In genomic region chr2:169753432-169753831, GRCm38 (mm10) we compare ENCODE assay signal across 30 mouse cellular contexts.
DNase-seq lines count a peak whose midpoint lies in the region; ATAC-seq lines count a peak whose summit lies in the region.
"Had no signal": no experiment of that assay in that cellular context is flagged by ENCODE, and none has a peak within 500 bp of the region (broad histone marks: within the 10 kb centered on the region; RNA-seq: fewer than 3 reads in every experiment).

No protein-coding gene starts in this region.

- H3K27ac ChIP-seq in forebrain, embryonic 15.5 days (replicated peaks): no peak overlapping the region
- H3K27ac ChIP-seq: embryonic facial prominence, embryonic 13.5 days; forebrain, embryonic 12.5 days; hindbrain, embryonic 10.5 days; hindbrain, postnatal 0 days; kidney, embryonic 15.5 days; limb, embryonic 12.5 days; midbrain, embryonic 13.5 days had no signal

- H3K36me3 ChIP-seq in forebrain, embryonic 15.5 days: no peaks in the 10 kb centered on the region
- H3K36me3 ChIP-seq: embryonic facial prominence, embryonic 13.5 days; forebrain, embryonic 12.5 days; heart, embryonic 12.5 days; hindbrain, embryonic 10.5 days; kidney, embryonic 15.5 days; limb, embryonic 12.5 days; midbrain, embryonic 13.5 days had no signal

- H3K4me3 ChIP-seq in forebrain, embryonic 15.5 days: no peak overlapping the region
- H3K4me3 ChIP-seq: embryonic facial prominence, embryonic 13.5 days; erythroblast, embryonic 14.5 days; forebrain, embryonic 12.5 days; heart, embryonic 12.5 days; hindbrain, embryonic 10.5 days; kidney, embryonic 15.5 days; limb, embryonic 12.5 days; megakaryocyte, embryonic 14.5 days; midbrain, embryonic 13.5 days had no signal

- 84% methylated on average over 9 of the region's 9 CpGs for WGBS in forebrain, embryonic 15.5 days

- no peak overlapping the region for H3K4me2 ChIP-seq in forebrain, embryonic 15.5 days (replicated peaks)
- H3K4me2 ChIP-seq: embryonic facial prominence, embryonic 13.5 days; forebrain, embryonic 12.5 days; heart, embryonic 12.5 days; kidney, embryonic 15.5 days; limb, embryonic 12.5 days; midbrain, embryonic 13.5 days had no signal

- peak; percentile 17 for DNase-seq in testis, postnatal 14 days (ENCODE audit: low spot score)
- DNase-seq in testis, postnatal 10 days (ENCODE audit: low spot score): no peak
- peak; percentile 82 for DNase-seq in R1 (ENCODE audit: low read depth, low spot score)
- DNase-seq in urinary bladder, postnatal 25 days (ENCODE audit: low spot score): no peak
- DNase-seq: adrenal gland, adult 8-10 months; B cell, adult 2 months; cerebellum, adult 18-20 months; cerebellum, postnatal 25 days; embryo, embryonic 11 days; heart, postnatal 10 days; kidney, postnatal 36 days; layer of hippocampus, postnatal 36 days; lung, adult 18-20 months; lung, postnatal 10 days; right cerebral cortex, postnatal 14 days; spleen, adult 18-20 months had no signal

- no peaks in the 10 kb centered on the region for H3K27me3 ChIP-seq in forebrain, embryonic 15.5 days
- H3K27me3 ChIP-seq: embryonic facial prominence, embryonic 13.5 days; forebrain, embryonic 12.5 days; heart, embryonic 12.5 days; kidney, embryonic 15.5 days; limb, embryonic 12.5 days; megakaryocyte, embryonic 14.5 days; midbrain, embryonic 13.5 days had no signal

- H3K4me1 ChIP-seq in forebrain, embryonic 15.5 days: peaks cover 22% of the 10 kb centered on the region
- H3K4me1 ChIP-seq: megakaryocyte, embryonic 14.5 days had no signal

- H3K9me3 ChIP-seq in forebrain, embryonic 15.5 days: no peaks in the 10 kb centered on the region
- H3K9me3 ChIP-seq: embryonic facial prominence, embryonic 13.5 days; forebrain, embryonic 12.5 days; heart, embryonic 12.5 days; hindbrain, embryonic 10.5 days; kidney, embryonic 15.5 days; limb, embryonic 12.5 days; midbrain, embryonic 13.5 days had no signal

- peak; percentile 50 for ATAC-seq in granulocyte monocyte progenitor cell, adult 5-6 weeks (replicated peaks; ENCODE audit: poor library complexity, severe bottlenecking)
- ATAC-seq in megakaryocyte, adult 5-6 weeks (ENCODE audit: poor library complexity, severe bottlenecking): peak; percentile 88
- ATAC-seq in forebrain, embryonic 15.5 days (replicated peaks): no peak
- ATAC-seq: hindbrain, postnatal 0 days; intestine, postnatal 0 days; midbrain, embryonic 13.5 days had no signal

- H3K9ac ChIP-seq in forebrain, embryonic 15.5 days (replicated peaks): no peak overlapping the region
- H3K9ac ChIP-seq: embryonic facial prominence, embryonic 13.5 days; forebrain, embryonic 12.5 days; heart, embryonic 12.5 days; kidney, embryonic 15.5 days; limb, embryonic 12.5 days; midbrain, embryonic 13.5 days had no signal

Comparison
In these comparisons a context has a peak if more than half of its experiments do, and no peak if none do; other contexts are left out.
1. DNase-seq: peak in testis, postnatal 14 days (single experiment) and R1 (single experiment); none in testis, postnatal 10 days (single experiment) and urinary bladder, postnatal 25 days (single experiment).